Mouse (Mus musculus): Measurements from ENCODE around the gene Nup50. TPM values are rescaled to one million over a fixed set of nuclear protein-coding genes. Genes with fewer than 3 reads are reported as not detected.

Gene Nup50
- polyA plus RNA-seq, 1 experiment = 10.5 TPM

DNA sequence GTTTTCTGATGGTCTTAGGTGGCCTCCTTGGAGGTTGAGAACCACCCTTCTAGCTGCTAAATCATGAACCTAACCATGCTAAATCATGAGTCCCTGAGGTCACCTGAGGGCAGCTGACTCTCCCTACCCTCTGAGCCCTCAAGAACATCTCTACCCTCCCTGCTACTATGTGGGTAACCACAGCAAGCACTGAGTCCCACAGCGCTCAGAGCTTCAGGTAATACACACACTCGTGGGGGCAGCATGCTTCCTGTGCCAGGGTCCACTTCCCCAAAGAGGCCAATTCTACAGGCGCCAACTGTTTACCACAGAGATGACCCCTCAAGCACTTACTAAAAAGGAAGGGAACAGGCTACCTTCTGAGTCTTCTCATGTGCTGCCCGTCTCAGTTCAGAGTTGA lies 45.3 kb downstream of the Nup50 start:
- Histone ChIP-seq H3K36me3 (replicated peaks; ENCODE audit: low read length) (no peaks in the 10 kb centered on the region), H3K4me1 (peaks cover 16% of the 10 kb centered on the region), H3K9me3 (no peaks in the 10 kb centered on the region), H3K27me3 (replicated peaks) (peaks cover 30% of the 10 kb centered on the region), H3K4me3 (replicated peaks) (no peak overlapping the region)
- no peak for TF ChIP-seq GATA1 (IDR thresholded peaks at IDR 0.05; ENCODE audit: borderline replicate concordance, low read length)
- no peak for TF ChIP-seq FLI1 (IDR thresholded peaks at IDR 0.05; ENCODE audit: low read length)

DNA sequence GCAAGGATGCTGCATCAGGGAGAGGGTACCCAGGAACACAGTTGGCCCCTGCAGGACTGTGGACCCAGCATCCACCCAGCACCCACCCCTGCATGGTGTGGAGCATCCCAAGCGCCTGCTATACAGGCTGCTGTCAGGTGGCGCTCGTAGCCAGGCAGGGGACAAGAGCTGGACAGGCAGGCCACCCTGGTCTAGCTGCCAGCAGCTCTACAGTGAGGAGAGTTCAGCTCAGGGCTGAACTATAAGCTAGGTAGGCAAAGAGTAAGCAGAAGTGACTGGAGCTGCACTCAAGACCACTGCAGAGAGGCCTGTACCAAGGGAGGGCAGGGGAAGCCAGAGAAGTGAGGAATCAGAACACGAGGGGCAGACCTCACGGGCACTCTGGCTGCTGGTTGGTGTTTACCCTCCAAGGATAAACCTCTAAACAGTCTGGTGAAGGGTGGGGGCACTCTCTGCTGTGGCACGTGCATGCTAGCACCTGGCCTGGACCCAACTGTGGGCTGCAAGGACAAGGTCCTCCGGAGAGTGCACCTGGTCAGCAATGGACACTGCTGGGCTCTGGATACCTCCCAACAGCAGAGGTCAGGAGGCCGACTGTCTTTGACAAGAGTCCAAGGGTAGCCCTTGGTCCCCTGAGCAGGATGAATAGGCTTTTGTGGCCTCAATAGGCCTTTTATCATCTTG lies 49.8 kb downstream of the Nup50 start:
- H3K27me3 ChIP-seq (replicated peaks) = peaks cover 58% of the 10 kb centered on the region
- no peak overlapping the region for H3K4me3 ChIP-seq (replicated peaks)
- H3K4me1 ChIP-seq = peaks cover 31% of the 10 kb centered on the region
- TF ChIP-seq FLI1 (IDR thresholded peaks at IDR 0.05; ENCODE audit: low read length) = no peak
- TF ChIP-seq GATA1 (IDR thresholded peaks at IDR 0.05; ENCODE audit: borderline replicate concordance, low read length) = no peak
- H3K9me3 ChIP-seq = no peaks in the 10 kb centered on the region
- H3K36me3 ChIP-seq (replicated peaks; ENCODE audit: low read length) = no peaks in the 10 kb centered on the region

DNA sequence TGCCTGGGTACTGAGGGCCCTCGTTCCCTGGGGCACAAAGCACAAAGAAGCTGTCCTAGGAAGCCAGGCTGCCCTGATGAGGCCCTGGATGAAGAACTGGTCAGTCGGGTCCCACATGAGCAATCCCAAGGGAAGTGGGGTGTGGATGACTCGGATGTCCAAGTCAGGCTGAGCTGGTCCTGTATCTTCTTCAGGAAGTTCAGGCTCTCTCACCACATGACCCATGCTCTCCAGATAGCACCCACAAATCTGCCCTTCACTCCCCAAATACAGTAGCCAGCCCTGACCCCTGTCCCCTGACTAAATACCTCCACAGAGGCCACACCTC lies 50.3 kb downstream of the Nup50 start:
- TF ChIP-seq GATA1 (IDR thresholded peaks at IDR 0.05; ENCODE audit: borderline replicate concordance, low read length) = no peak
- no peak for TF ChIP-seq FLI1 (IDR thresholded peaks at IDR 0.05; ENCODE audit: low read length)
- H3K9me3 ChIP-seq = no peaks in the 10 kb centered on the region
- no peak overlapping the region for H3K4me3 ChIP-seq (replicated peaks)
- peaks cover 62% of the 10 kb centered on the region for H3K27me3 ChIP-seq (replicated peaks)
- no peaks in the 10 kb centered on the region for H3K36me3 ChIP-seq (replicated peaks; ENCODE audit: low read length)
- H3K4me1 ChIP-seq = peaks cover 31% of the 10 kb centered on the region

DNA sequence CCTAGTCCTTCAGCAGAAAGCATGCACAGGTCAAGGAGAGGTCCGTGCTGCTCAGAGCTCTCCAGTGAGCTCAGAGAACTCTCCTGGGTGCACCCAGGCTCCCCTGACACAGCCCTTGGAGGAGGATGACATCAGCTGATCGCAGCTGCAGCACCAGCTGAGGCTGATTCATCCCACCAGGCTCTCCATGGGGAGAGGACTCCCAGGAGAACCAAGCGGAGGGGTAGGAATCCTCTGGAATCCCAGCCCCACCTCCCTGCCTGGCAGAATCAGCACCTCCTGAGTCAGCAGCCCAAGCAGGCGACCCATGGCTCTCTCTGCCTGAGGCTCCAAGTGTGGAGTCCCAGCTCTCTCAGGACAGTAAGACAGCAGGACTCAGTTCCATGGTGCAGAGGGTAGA lies 52.5 kb downstream of the Nup50 start:
- Histone ChIP-seq H3K27me3 (replicated peaks) (peaks cover 77% of the 10 kb centered on the region), H3K9me3 (no peaks in the 10 kb centered on the region), H3K36me3 (replicated peaks; ENCODE audit: low read length) (no peaks in the 10 kb centered on the region), H3K4me1 (peaks cover 31% of the 10 kb centered on the region), H3K4me3 (replicated peaks) (no peak overlapping the region)
- TF ChIP-seq GATA1 (IDR thresholded peaks at IDR 0.05; ENCODE audit: borderline replicate concordance, low read length) (no peak), FLI1 (IDR thresholded peaks at IDR 0.05; ENCODE audit: low read length) (no peak)

DNA sequence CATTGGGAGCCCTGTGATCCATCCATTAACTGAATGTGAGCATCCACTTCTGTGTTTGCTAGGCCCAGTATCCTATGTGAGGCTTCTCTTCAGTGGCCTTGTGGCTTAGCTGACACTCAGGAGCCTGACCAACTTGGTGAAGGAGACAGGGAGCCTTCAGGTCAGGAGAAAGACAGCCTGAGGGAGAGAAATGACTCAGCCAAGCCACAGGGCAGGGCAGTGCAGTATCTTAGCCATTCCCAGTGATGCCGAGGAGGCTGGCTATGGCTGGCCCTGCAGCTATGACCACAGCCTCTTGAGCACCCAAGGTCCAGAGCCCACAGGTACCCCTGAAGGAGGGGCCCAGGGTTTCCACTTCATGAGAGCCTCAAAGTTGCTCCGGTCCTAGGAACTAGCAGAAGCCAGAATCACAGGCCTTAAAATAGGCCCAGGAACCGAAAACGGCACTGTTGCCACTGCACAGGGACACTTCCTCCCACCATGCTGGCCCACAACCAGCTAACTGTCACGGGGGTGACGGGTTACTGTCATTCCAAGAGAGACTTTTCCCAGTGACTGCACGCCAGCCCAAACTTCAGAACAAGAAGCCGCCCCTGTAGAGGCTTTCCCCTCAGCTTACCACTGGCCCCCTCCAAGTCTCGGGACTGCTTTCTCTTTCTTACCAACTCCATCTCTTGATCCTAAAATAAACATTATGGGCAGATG lies 58.5 kb downstream of the Nup50 start:
- H3K4me3 ChIP-seq (replicated peaks) = peak overlapping the region; percentile 72
- H3K9me3 ChIP-seq = no peaks in the 10 kb centered on the region
- peaks cover 77% of the 10 kb centered on the region for H3K27me3 ChIP-seq (replicated peaks)
- TF ChIP-seq FLI1 (IDR thresholded peaks at IDR 0.05; ENCODE audit: low read length) (no peak), GATA1 (IDR thresholded peaks at IDR 0.05; ENCODE audit: borderline replicate concordance, low read length) (no peak)
- no peaks in the 10 kb centered on the region for H3K36me3 ChIP-seq (replicated peaks; ENCODE audit: low read length)
- H3K4me1 ChIP-seq = peaks cover 37% of the 10 kb centered on the region

DNA sequence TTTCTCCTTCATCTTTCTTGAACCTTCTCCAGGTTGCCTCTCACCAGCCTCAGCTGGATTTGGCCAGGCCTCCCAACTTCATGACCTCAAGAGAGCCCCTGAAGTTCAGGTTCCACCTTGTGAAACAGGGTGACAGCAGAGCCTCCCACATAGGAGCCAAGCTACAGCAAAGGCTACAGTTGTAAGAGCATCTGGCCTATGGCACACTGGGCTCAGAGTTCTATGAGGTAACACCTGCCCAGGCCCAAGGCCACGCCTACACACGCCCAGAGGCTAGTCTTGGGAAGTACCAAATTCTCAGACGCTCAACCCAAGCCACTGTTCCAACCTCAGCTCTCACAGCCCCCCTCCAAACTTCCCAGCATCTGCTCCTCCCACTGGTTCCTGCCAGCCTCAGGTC lies 59.7 kb downstream of the Nup50 start:
- Histone ChIP-seq H3K4me3 (replicated peaks) (no peak overlapping the region), H3K36me3 (replicated peaks; ENCODE audit: low read length) (no peaks in the 10 kb centered on the region), H3K4me1 (peaks cover 44% of the 10 kb centered on the region), H3K9me3 (no peaks in the 10 kb centered on the region), H3K27me3 (replicated peaks) (peaks cover 71% of the 10 kb centered on the region)
- TF ChIP-seq FLI1 (IDR thresholded peaks at IDR 0.05; ENCODE audit: low read length) (no peak), GATA1 (IDR thresholded peaks at IDR 0.05; ENCODE audit: borderline replicate concordance, low read length) (no peak)

DNA sequence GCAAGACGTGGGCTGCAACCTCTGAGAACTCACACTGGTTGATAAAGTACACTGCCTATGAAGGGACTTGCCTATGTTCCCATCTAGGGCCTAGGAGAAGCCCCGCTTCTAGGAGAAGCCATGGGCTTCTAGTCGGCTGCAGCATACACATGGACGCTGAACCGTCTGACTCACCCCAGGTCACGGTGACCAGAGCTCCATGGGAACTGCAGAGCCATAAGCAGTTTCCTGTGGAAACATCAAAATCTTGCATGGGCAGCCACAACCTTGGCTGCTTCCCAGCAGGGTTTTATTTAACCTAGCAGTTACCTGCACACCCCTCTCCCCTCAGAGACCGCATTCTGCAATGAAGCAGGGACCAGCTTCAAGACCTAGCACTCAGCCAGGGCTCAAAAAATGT lies 60.5 kb downstream of the Nup50 start:
- H3K9me3 ChIP-seq = no peaks in the 10 kb centered on the region
- H3K36me3 ChIP-seq (replicated peaks; ENCODE audit: low read length) = no peaks in the 10 kb centered on the region
- peaks cover 51% of the 10 kb centered on the region for H3K4me1 ChIP-seq
- peaks cover 66% of the 10 kb centered on the region for H3K27me3 ChIP-seq (replicated peaks)
- no peak for TF ChIP-seq GATA1 (IDR thresholded peaks at IDR 0.05; ENCODE audit: borderline replicate concordance, low read length)
- TF ChIP-seq FLI1 (IDR thresholded peaks at IDR 0.05; ENCODE audit: low read length) = no peak
- no peak overlapping the region for H3K4me3 ChIP-seq (replicated peaks)

DNA sequence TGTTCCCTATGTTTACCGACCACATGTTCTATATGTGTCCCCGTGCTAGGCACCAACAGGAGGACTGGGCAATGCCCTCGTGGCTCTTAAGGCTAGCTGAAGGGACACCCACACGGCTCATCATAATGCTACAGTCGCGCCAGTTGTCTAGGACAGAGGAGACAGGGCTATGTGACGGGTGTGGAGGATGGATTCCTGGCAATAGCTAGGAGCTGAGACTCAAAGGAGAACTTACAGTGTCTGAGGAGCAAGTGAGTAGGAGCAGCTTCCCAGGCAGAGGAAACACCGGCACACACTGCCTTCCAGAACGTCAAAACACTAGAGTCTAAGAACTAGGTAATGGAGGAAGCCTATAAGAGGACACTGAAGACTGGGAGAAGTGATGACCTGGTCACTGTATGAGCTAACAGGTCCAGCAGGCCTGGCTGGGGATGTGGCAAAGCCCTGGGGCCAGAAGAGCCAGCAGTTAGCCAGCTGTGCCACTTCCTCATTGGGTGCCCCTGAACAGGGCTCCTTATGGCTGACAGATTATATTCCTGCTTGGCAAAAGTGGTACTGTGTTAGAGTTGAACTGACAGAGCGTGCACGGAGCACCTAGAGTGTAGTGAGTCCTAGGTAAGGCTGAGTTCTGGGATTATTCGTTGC lies 62.4 kb downstream of the Nup50 start:
- no peak for TF ChIP-seq GATA1 (IDR thresholded peaks at IDR 0.05; ENCODE audit: borderline replicate concordance, low read length)
- TF ChIP-seq FLI1 (IDR thresholded peaks at IDR 0.05; ENCODE audit: low read length) = no peak
- H3K36me3 ChIP-seq (replicated peaks; ENCODE audit: low read length) = no peaks in the 10 kb centered on the region
- H3K27me3 ChIP-seq (replicated peaks) = peaks cover 65% of the 10 kb centered on the region
- H3K4me3 ChIP-seq (replicated peaks) = no peak overlapping the region
- H3K4me1 ChIP-seq = peaks cover 56% of the 10 kb centered on the region
- H3K9me3 ChIP-seq = no peaks in the 10 kb centered on the region

DNA sequence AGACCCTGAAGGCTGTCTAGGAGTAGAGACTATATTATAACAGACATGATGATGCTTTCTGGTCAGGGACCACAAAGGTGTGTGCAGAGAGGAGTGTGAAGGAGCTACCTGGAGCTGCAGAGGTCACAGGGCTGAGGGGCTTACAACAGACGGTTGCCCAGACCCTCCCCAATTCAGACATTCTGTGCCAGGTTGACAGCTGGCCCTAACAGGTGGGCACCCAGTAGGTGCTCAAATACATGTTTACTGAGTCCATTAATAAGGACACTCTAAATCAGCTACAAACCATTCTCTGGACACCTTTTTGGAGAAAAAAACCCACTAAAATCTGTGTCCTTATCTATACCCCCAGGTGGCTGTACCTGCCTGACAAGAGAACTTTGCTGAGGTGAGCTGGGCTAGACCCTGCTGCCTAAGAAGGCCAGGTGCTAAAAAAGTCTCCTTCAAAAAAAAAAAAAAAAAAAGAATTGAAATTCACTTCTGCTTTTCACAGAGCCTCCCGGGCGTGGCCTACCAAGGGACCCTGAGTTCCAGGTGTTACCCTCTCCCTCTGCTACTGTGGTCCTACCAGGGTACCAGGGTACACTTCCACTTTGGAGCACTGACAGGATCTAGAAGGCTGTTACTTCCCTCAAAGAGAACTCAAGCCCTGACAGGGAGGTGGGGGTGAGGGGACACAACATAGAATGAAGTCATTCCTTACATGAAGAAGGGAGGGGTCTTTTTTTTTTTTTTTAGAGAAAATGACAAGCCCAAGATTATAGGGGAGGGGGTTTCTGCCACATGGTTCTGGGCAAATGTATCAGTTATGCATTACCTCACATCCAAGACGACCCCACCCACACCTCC lies 63.2 kb downstream of the Nup50 start:
- H3K4me1 ChIP-seq = peaks cover 56% of the 10 kb centered on the region
- H3K4me3 ChIP-seq (replicated peaks) = peak overlapping the region; percentile 96
- peaks cover 69% of the 10 kb centered on the region for H3K27me3 ChIP-seq (replicated peaks)
- no peak for TF ChIP-seq FLI1 (IDR thresholded peaks at IDR 0.05; ENCODE audit: low read length)
- TF ChIP-seq GATA1 (IDR thresholded peaks at IDR 0.05; ENCODE audit: borderline replicate concordance, low read length) = no peak
- H3K9me3 ChIP-seq = peaks cover 7% of the 10 kb centered on the region
- H3K36me3 ChIP-seq (replicated peaks; ENCODE audit: low read length) = no peaks in the 10 kb centered on the region

Data from megakaryocyte, embryonic 14.5 days (primary cell).